Mouse (Mus musculus) hindbrain, embryonic 13.5 days (tissue): ENCODE measurements around the gene Thsd7a. TPM values are rescaled to one million over a fixed set of nuclear protein-coding genes. Genes with fewer than 3 reads are reported as not detected.
A peak's percentile ranks its signal among the peaks of the same experiment; 100 is the strongest.

Source experiments
- ATAC-seq: fragments of 200-750 bp; cut with Nextera tagmentation; 2 replicates; pipeline ENCODE4 v1.8.0; 2017; ENCODE audit warnings: moderate TSS enrichment; ENCODE audit not compliant: low FRiP score
- H3K27ac ChIP-seq: fragments of 300-500 bp; sonication (generic); 2 replicates; pipeline ENCODE4 v1.5.1; 2015; ENCODE audit warnings: inconsistent platforms, mild to moderate bottlenecking, moderate library complexity
- H3K27me3 ChIP-seq: fragments of 300-500 bp; sonication (generic); 2 replicates; pipeline ENCODE4 v1.6.1; 2015; ENCODE audit warnings: mild to moderate bottlenecking, inconsistent platforms
- H3K36me3 ChIP-seq: fragments of 300-500 bp; sonication (generic); 2 replicates; pipeline ENCODE4 v1.6.1; 2015; ENCODE audit warnings: mild to moderate bottlenecking, inconsistent platforms
- H3K4me1 ChIP-seq: fragments of 300-500 bp; sonication (generic); replicated peaks from 2 replicates; pipeline ENCODE4 v1.6.1; 2015; ENCODE audit warnings: inconsistent platforms
- H3K4me2 ChIP-seq: fragments of 300-500 bp; sonication (generic); 2 replicates; pipeline ENCODE4 v1.6.1; 2015; ENCODE audit warnings: inconsistent platforms, mild to moderate bottlenecking, moderate library complexity
- H3K4me3 ChIP-seq: fragments of 300-500 bp; sonication (generic); 2 replicates; pipeline ENCODE4 v1.5.1; 2015; ENCODE audit warnings: mild to moderate bottlenecking, inconsistent platforms
- H3K9ac ChIP-seq: fragments of 300-500 bp; sonication (generic); 2 replicates; pipeline ENCODE4 v1.6.1; 2015; ENCODE audit warnings: mild to moderate bottlenecking, inconsistent platforms
- H3K9me3 ChIP-seq: fragments of 300-500 bp; sonication (generic); 2 replicates; pipeline ENCODE4 v1.6.1; 2016; ENCODE audit warnings: inconsistent platforms
- WGBS: fragments of 180-500 bp; shearing (Covaris S2); methylation state at CpG from one replicate; pipeline ENCODE4 v1.1.7; 2015; 5-methylcytosine and 5-hydroxymethylcytosine counted together
- polyA plus RNA-seq: library from polyadenylated mRNA; unstranded; fragments of >200 nt; fragmentation: Nextera tagmentation; extraction: Ambion mirVana; gene quantifications from 2 replicates; pipeline ENCODE4 v1.2.1, GENCODE M21; 2015

Thsd7a gene
- polyA plus RNA-seq, 1 experiment from 2014 or later: 61.7 TPM

DNA sequence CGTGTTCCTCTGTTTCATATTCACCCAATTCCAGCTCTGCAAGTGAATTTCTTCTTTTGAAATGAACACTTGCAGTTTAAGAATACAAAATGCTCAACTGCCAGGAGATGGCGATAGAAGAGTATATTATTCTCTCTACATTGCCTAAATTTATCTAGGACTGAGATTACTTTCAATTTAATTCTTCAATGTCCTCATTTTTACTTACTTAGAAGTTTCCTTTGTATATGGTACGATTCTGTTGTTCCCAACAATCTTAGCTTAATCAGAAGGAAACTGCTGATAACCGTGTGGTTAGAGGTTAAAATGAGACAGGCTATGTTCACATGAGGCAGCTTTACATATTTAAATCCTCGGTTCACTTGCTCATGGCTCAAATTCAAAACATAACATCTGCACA lies 398.5 kb downstream of the Thsd7a start:
- no peak overlapping the region for H3K9ac ChIP-seq
- H3K4me1 ChIP-seq: peaks cover 5% of the 10 kb centered on the region
- no peaks in the 10 kb centered on the region for H3K9me3 ChIP-seq
- H3K27me3 ChIP-seq: no peaks in the 10 kb centered on the region
- no peak overlapping the region for H3K4me2 ChIP-seq
- H3K4me3 ChIP-seq: no peak overlapping the region
- 43% methylated on average over 5 of the region's 5 CpGs for WGBS
- H3K36me3 ChIP-seq: no peaks in the 10 kb centered on the region
- no peak overlapping the region for H3K27ac ChIP-seq
- ATAC-seq: peak; percentile 40

DNA sequence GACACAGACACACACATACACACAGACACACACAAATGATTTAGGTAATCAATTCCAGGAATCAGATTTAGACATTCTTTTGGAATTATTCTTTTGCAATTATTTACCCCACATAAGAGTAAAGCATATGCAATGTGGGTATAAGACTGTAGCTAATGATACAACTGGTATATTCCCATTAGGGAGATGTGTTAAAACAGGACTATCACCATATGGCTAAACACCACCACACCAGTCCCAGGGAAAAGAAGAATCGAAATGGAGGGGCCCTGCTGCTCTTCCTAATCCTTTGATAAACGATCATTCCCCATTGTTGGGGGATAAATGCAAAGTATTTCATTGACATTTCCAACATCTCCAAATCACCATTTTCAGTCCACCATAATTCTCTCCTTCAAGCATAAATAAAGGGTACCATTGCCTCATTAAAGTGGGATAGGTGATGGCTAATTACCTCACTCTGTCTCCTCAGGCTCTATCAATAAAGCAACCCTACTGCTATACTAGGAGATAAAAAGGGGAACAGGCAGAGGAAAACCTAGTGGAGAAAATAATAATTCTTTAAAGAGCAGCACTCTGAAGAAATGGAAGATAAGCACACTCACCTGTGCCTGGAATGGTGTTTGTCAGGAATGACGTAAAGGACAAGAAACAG lies 400.0 kb downstream of the Thsd7a start:
- Histone ChIP-seq H3K4me2 (no peak overlapping the region), H3K4me1 (peaks cover 5% of the 10 kb centered on the region), H3K4me3 (no peak overlapping the region), H3K9ac (no peak overlapping the region), H3K27me3 (no peaks in the 10 kb centered on the region), H3K36me3 (no peaks in the 10 kb centered on the region), H3K27ac (peak overlapping the region; percentile 13; the same call in 1 of the 2 replicates), H3K9me3 (no peaks in the 10 kb centered on the region)
- ATAC-seq: no peak
- WGBS: 60% methylated on average over 3 of the region's 3 CpGs

DNA sequence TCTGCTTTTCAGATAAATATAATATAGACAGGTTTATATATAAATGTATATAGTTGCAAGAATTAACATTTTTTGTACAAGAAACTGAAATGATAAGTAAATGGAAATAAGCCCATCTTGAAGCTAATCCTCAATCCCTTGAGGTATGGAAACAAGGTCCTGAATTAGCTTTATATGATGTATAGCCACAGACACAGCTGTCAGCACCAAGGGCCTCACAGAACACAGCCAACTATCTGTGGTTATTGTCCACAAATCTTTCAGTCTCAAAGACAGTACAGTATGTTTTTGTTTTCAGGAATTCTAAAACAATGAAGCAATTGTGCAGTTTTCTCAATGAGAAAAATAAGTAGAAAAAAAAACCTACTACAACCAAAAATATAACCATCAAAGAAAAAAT lies 400.5 kb downstream of the Thsd7a start:
- Histone ChIP-seq H3K4me1 (peaks cover 5% of the 10 kb centered on the region), H3K9ac (no peak overlapping the region), H3K9me3 (no peaks in the 10 kb centered on the region), H3K36me3 (no peaks in the 10 kb centered on the region), H3K27me3 (no peaks in the 10 kb centered on the region), H3K27ac (no peak overlapping the region), H3K4me3 (no peak overlapping the region), H3K4me2 (no peak overlapping the region)
- no peak for ATAC-seq

DNA sequence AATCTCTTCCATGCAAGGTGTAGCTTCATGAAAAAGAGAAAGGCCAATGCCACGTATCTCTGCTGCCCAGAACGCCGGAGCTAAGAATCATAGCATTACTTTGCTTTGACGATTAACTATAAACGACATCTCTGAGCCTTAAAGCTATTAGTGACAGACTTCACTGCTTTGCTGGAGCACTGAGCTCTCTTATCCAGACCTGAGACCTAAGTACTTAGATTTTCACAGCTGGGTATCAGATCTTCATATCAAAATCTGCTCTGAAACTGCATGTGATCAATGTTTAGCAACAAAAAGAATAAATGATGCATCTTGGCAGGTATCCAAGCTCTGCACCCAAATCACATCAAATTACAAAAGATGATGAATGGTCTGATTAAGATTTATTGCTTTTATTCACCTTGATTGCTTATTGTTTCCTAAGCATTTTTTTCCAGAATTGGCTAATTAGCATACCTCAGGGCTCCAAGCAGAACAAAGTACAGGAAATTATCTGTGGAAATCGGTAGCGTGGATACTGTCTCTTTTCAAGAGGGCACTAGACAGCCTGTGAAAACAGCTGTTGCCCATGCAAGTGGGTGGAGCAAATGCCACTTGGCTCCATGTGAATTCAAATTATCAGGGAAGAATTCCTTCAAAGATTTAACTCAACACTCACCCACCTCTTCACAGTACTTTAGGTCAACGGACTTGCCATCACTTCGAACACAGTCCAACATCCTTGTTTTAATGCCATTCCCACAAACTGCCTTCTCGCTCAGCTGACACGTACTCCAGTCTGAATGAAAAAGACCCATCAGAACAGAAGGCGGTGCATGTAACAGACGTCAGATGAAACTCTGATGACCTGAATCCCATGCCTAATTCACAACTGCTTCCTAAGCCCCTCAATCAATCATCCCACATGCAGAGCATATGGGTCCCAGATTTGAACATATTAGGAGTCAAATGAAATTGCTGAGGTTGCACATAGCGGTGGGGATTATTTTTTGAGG lies 412.3 kb downstream of the Thsd7a start:
- peak overlapping the region; percentile 41 for H3K27ac ChIP-seq
- peaks cover 8% of the 10 kb centered on the region for H3K36me3 ChIP-seq
- H3K9ac ChIP-seq: no peak overlapping the region
- H3K27me3 ChIP-seq: no peaks in the 10 kb centered on the region
- H3K4me3 ChIP-seq: no peak overlapping the region
- peak overlapping the region; percentile 17; the same call in 1 of the 2 replicates for H3K4me2 ChIP-seq
- ATAC-seq: peak; percentile 85
- 42% methylated on average over 14 of the region's 14 CpGs for WGBS
- no peaks in the 10 kb centered on the region for H3K9me3 ChIP-seq
- H3K4me1 ChIP-seq: peaks cover 16% of the 10 kb centered on the region

DNA sequence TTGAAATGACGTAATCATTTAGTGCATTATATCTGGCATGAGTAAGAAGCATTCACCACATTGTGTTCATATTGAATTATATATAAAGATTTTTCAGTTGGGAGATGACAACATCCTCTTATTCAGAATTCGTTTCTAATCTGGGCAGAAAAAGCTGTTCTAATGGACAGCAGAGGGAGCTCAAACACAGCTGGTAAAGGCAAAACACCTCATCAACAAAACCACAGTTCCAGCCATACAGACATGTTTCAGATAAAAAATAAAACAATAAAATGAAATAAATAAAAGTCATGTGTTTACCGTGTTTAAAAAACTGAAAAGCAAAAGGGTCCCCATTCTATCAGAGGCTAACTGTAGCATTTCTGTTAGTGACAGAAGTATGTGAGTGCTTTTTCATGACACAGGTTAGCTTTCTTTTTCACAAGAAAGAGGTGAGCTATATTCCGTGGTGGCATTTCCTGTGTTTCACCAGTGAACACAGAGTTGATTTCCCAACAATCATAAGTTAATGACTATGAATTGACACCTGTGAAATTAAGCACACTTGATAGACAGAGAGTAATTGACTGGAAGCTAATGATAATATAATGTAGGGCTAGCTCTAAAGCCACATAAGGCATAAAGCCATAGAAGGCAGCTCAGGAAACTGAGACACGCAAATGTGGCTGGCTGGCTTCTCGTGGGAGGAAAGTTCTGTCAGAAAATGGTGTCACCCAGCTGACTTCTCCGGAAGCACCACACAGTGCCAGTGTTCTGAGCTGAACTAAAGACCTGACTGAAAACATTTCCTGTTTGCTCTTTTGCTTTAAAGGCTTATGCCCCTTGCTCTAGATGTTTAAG lies 433.9 kb downstream of the Thsd7a start:
- H3K9me3 ChIP-seq: no peaks in the 10 kb centered on the region
- no peaks in the 10 kb centered on the region for H3K4me1 ChIP-seq
- no peak for ATAC-seq
- H3K27ac ChIP-seq: 0 out of 2 replicates have a peak overlapping the region, but pooled peaks have one; percentile 19
- 0 out of 2 replicates have a peak, but pooled peaks cover 7% of the 10 kb centered on the region for H3K36me3 ChIP-seq
- H3K4me2 ChIP-seq: no peak overlapping the region
- no peak overlapping the region for H3K4me3 ChIP-seq
- WGBS: 52% methylated on average over 7 of the region's 7 CpGs
- H3K9ac ChIP-seq: no peak overlapping the region
- no peaks in the 10 kb centered on the region for H3K27me3 ChIP-seq

DNA sequence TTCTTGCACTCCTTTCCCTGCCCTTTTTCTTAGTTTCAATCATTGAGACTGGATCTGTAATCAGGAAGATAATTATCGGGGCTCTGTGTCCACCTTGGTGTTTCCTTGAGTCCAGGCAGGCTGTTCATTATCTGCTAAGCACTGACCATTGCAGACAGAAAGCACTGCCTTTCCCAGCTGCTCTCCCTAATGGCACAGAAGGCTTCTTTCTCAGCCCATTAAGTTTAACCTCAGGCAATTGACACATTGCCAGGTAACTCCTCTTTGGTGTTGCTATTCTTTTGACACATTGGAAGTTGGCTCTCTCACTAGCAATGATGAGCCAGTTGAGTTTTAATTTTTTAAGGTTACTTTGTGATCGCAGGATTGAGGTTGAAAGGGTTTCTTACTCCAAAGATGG lies 441.7 kb downstream of the Thsd7a start:
- H3K9me3 ChIP-seq: peaks cover 5% of the 10 kb centered on the region
- no peak overlapping the region for H3K4me2 ChIP-seq
- peak; percentile 28; the same call in 1 of the 2 replicates for ATAC-seq
- WGBS: 85% methylated on average over 2 of the region's 2 CpGs
- peaks cover 3% of the 10 kb centered on the region; the same call in 1 of the 2 replicates for H3K36me3 ChIP-seq
- H3K4me1 ChIP-seq: no peaks in the 10 kb centered on the region
- H3K9ac ChIP-seq: no peak overlapping the region
- H3K27ac ChIP-seq: no peak overlapping the region
- H3K4me3 ChIP-seq: no peak overlapping the region
- no peaks in the 10 kb centered on the region for H3K27me3 ChIP-seq

DNA sequence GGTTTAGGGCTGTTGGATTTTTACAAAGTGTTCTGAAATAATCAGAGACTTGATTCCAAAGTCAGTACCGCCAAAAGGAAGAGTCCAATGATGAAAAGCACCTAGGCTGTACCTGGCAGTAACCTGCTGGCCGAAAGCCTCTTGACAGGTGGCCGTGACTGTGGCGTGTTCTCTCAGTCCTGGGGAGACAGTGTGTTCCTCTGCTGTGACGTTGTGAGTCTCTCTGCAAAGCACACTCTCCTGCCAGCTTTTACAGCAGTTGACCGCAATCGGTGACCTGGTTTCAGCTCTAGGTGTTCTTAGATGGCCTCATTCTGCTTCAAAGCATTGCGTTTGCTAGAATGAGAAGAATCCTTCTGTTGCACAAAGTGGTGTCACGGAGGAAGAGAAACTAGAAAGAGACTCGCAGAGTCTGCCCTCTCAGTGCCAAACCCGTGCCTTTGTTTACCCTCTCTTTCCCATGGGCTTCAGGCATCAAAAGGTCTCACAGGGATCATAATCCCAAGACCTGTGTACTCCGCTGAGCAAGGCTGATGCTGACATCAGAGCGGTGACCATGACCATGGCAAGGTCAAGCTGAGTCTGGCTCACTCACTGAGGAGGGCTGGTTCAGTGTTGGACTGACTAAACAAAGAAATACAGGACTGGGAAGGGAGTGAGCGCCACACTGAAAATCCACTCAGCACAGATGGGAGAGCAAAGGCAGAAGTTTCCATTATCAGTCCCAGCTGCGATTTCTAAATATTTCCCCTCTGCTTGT lies 486.4 kb downstream of the Thsd7a start:
- H3K4me1 ChIP-seq: peaks cover 23% of the 10 kb centered on the region
- WGBS: 88% methylated on average over 15 of the region's 15 CpGs
- H3K4me3 ChIP-seq: no peak overlapping the region
- no peak overlapping the region for H3K27ac ChIP-seq
- H3K36me3 ChIP-seq: no peaks in the 10 kb centered on the region
- no peak overlapping the region for H3K9ac ChIP-seq
- no peak overlapping the region for H3K4me2 ChIP-seq
- ATAC-seq: no peak
- H3K27me3 ChIP-seq: no peaks in the 10 kb centered on the region
- no peaks in the 10 kb centered on the region for H3K9me3 ChIP-seq
